Mouse (Mus musculus): Measurements from ENCODE around the gene Syt2.

Gene Syt2

DNA sequence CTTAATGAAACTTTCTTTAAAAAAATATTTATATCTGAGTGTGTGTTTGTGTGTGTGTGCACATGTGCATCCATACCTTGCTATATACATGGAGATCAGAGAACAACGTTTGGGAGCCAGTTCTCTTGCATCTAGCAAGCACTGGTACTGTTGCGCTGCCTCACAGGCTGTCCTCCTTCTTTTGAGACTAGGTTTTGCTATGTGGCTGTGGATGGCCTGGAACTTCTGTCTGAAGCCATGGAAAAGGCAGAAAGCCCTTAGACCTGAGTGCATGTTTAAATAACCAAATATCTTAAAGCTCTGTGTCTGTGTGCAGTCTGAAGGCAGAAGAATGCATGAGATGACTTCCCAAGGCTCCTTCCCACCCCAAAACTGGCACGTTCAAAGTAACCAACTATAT, 126.3 kb downstream of the Syt2 start:
- no peak for DNase-seq (ENCODE audit: low spot score in 2 of 2)

DNA sequence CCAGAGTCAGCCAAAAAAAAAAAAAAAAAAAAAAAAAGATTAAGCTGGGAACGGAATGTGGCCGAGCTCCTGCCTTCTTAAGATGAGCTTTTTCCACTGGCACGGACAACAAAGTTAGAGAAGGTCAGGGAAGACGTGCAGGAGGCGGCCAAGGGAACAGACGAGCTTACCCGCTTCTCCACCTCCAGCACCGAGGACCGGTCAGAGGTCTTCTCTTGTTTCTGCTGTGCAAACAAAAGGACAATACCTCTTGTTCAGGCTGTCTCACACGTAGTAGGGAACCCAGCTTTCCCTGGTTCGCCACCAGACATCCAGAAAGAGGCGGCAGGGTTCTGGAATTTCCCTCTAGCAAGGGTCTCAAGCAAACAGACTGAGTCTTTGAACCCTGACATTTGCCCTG, 126.8 kb downstream of the Syt2 start:
- DNase-seq (ENCODE audit: low spot score in 2 of 2): no peak

DNA sequence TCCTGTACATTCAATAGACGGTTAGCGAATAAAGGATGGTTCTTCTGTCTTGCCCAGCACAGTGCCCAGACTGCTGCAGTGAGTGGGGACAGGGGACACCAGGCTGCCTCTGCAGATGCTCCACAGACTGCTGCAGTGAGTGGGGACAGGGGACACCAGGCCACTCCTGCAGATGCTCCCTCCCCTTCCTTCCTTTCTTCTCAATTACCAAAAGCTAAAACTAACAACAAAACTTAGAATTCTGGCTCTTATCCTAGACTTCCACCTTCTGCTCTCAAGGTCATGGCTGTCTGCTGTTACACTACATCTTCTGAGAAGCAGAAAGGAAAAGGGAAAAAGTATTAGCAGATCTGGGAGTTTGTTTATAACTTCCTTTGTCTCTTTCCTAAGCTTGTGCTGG, 127.8 kb downstream of the Syt2 start:
- DNase-seq (ENCODE audit: low spot score in 2 of 2): no peak

GRCm38 (mm10) chr1:134774728-134775287, 128.3 kb downstream of the Syt2 start:
- peak; percentile 54 to 59 for DNase-seq (ENCODE audit: low spot score in 2 of 2)

DNA sequence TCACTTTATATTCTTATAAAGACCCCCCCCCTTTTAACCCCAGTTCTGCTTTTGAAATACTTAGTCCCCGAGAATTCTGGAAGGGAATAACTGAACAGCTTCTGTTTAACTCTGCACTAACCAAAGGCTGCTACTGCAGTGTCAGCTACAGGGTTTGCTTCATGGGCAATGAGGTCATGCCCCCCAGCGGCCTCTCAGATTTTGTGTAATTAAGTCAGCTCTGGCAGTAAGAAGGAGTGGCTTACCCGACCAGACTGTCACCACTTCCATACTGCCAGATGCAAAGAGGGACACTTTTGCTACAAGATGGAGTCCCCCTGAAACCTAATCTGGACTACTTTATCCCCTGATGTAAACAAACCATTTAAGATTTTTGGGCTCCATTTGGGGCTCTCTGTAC, 129.2 kb downstream of the Syt2 start:
- DNase-seq (ENCODE audit: low spot score in 2 of 2): no peak

GRCm38 (mm10) chr1:134777201-134777885, 130.9 kb downstream of the Syt2 start:
- no peak for DNase-seq (ENCODE audit: low spot score in 2 of 2)

DNA sequence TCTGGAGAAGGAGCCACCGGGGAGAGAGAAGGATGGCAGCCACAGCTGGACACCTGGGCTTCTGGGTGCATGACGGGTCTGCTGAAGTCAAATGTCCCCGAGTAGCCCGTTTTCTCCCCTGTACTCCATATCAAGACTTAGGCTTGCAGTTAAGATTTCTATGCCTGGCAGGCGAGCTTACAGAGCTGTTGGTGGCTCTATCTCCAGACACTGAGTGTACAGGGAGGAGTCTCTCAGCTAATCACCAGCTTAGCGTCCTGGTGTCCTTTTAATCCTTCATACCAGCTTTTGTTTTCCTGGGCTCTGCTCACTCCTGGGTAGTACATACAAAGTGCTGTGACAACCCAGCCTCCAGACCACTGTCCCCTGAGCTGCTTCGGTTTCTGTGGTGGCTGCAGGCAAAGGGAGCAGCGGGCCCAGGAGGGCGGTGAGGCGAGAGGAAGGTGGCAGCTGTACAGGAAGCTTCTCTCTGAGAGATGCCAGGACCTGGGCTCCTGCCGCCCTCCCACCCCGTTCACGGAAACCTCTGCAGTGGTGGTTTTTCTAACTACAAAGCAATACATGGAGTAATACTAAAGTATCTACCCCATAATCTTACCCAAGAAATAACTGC, 131.6 kb downstream of the Syt2 start:
- no peak for DNase-seq (ENCODE audit: low spot score in 2 of 2)

DNA sequence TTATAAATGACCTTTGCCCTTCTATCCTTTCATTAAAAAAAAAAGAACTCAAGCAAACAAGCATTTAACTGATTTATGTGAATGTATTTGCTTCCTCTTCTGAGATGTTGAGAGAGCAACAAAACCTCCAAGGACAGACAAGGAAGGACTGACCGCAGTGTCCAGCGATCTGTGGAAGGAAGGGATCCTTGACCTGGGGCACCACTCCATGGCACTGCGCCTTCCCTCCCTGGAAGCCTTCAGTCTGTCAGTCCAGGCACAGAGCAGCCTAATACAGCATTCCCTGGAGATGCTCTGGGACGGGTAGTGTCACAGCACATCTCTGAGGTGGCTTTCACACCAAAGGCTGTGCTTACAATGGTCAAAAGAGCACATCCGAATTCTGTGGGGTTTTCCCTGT, 136.3 kb downstream of the Syt2 start:
- DNase-seq (ENCODE audit: low spot score in 2 of 2): no peak

DNA sequence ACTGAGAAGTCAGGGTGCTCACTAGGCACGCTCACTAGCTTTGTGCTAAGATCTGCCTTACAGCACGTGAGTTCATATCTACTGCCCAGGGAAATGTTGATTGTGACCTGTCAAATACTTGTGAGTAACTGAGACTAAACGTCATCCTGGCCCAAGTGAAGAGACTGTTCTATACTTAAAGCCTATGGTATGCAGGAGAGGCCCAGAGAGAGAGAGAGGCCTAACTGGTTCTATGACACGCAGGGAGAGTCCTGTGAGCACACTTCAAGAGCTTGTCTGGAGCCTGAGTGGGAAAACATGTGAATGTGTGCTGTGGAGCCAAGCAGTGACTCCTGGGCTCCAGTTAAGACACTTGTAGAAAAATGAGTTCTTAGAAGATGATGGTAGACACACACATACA, 137.5 kb downstream of the Syt2 start:
- DNase-seq (ENCODE audit: low spot score in 2 of 2): no peak

DNA sequence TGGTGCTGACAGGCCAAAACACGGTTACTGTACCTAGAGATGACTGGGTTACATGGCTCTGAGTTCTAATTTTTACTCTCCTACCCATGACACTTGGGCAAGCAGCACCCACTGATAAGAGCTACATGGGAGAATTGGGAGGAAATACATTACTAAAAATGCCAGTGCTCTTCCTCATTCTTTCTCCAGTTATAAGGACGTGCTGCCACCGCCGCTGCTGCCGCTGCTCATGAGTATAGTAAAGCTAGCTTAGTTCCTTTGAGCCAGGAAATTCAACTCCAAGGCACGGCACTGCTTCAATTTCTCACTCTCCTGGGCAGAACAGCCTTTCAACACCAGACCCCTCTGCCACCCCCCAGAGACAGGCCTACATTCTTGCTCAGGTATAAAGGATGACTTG, 138.0 kb downstream of the Syt2 start:
- no peak for DNase-seq (ENCODE audit: low spot score in 2 of 2)

- no peak for DNase-seq (ENCODE audit: low spot score in 2 of 2)
Measured at GRCm38 (mm10) chr1:134784911-134785310, 138.4 kb downstream of the Syt2 start.

- DNase-seq (ENCODE audit: low spot score in 2 of 2): no peak
Measured at GRCm38 (mm10) chr1:134788096-134788495, 141.6 kb downstream of the Syt2 start.

- no peak for DNase-seq (ENCODE audit: low spot score in 2 of 2)
Measured at GRCm38 (mm10) chr1:134790716-134791439, 144.4 kb downstream of the Syt2 start.

DNA sequence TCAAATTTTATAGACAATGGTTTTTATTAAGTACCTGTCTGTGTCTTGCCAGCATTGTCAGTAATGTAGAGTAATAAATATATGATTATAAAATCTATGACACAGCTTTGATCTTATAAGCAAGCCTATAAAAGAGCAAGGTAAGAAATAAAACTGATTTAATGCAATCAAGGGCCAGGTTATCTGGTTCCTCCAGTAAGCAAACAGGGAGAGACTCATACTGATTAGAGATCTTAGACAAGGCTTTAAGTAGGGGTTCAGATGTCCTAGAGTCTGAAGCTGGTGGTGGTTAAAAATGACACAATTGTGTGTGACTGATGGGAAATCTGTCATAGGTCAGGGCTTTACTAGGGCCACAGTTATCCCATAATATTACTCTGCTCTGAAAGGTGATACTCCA, 145.0 kb downstream of the Syt2 start:
- no peak for DNase-seq (ENCODE audit: low spot score in 2 of 2)

- DNase-seq (ENCODE audit: low spot score in 2 of 2): no peak
Measured at GRCm38 (mm10) chr1:134796076-134796475, 149.6 kb downstream of the Syt2 start.

- no peak for DNase-seq (ENCODE audit: low spot score in 2 of 2)
Measured at GRCm38 (mm10) chr1:134796536-134796935, 150.1 kb downstream of the Syt2 start.

DNA sequence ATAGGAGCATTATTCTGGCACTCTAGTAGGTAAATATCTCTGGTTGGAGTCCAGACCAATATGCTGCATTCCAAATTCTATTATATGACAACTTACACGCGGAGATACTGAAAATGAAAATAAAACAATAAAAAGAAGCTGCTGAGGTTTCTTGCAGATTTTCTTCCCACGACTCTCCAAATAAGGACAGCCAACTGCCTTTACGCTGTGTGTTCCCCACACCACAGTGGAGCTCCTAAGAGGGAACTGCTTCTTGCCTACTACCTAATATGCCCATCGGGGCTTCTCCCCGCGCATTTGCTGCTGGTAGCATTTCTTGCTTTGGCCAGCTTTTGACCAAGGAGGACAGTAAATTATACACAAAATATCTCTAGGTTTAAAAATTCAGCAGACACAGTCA, 155.3 kb downstream of the Syt2 start:
- peak in 1 of 2 experiments; percentile 28 for DNase-seq (ENCODE audit: low spot score in 2 of 2)

GRCm38 (mm10) chr1:134803286-134804117, 157.0 kb downstream of the Syt2 start:
- peak; percentile 76 to 84 for DNase-seq (ENCODE audit: low spot score in 2 of 2)

GRCm38 (mm10) chr1:134804373-134804772, 157.9 kb downstream of the Syt2 start:
- DNase-seq (ENCODE audit: low spot score in 2 of 2): peak; percentile 57 to 58

GRCm38 (mm10) chr1:134805471-134805870, 159.0 kb downstream of the Syt2 start:
- DNase-seq (ENCODE audit: low spot score in 2 of 2): no peak
